Mouse (Mus musculus) embryonic stem cell, embryonic (primary cell): ENCODE data around the gene Rhag.

Source experiments
- CTCF ChIA-PET, 4 experiments: fragments of 300-600 bp in 2 of 4; fragments of 350-600 bp in 2 of 4; sonication (Branson Sonifier 250); formaldehyde crosslinking; loops; one replicate each; lab custom pipeline; 2022; ENCODE audit warnings: inconsistent platforms in 2 of 4; lab: Charles Lee
- POLR2A ChIA-PET, 4 experiments: fragments of 300-600 bp in 2 of 4; fragments of 350-600 bp in 2 of 4; sonication (Branson Sonifier 250); formaldehyde crosslinking; loops; one replicate each; lab custom pipeline; 2022; ENCODE audit warnings: antibody characterized with exemption in 4 of 4, inconsistent platforms in 1 of 4; lab: Charles Lee

Gene Rhag

DNA sequence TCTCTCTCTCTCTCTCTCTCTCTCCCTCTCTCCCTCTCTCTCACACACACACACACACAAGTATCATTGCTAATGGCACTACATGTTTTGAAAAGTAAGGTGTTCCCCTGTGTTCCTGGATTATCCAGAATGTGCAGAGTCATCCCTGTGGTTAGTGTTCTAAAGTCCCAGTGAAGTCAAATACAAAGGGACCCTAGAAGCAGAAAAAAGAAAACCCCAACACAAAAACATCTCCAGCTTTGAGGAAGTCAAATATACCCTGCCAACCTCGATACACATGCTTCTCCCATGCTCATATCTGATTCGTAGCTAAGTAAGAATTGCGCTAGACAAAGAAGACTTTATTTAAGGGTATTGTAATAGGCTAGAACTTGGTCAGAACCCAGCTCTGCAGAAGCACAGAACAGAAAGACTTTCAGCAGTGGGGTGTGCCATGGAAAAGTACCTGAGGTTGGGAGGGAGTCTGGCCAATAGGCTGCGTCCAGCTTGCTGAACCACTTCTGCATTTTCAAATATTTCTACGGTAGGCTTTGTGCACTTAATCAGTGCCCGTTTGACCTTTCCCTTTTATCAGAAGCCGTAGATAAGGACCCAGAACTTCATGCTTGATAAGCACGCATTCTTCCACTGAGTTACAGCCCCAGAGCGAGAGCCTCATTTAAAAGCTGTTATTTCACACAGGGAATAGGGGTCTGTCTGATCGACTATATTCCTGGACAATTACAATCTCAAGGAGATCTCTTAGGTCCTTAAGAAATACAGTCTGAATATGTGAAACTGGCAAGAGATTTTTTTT is 58.2 kb downstream of the Rhag start:
- CTCF ChIA-PET: no interaction called here
- POLR2A ChIA-PET: interaction anchor here in 1 of 4 experiments (0.7 kb wide), 1 partner anchor 38 kb away, joined by 4 read pairs; no protein-coding TSS in a partner anchor

- POLR2A ChIA-PET: no interaction called here
- CTCF ChIA-PET: interaction anchor here in 1 of 4 experiments (0.5 to 1.2 kb wide), 2 partner anchors 24 to 34 kb away, joined by 3 to 7 read pairs; no protein-coding TSS in a partner anchor
These were observed 61.7 kb downstream of the Rhag start for GRCm38 (mm10) chr17:40872626-40873025.

- ChIA-PET POLR2A (no interaction called here), CTCF (no interaction called here)
These were observed 62.7 kb downstream of the Rhag start for GRCm38 (mm10) chr17:40873582-40874011.

DNA sequence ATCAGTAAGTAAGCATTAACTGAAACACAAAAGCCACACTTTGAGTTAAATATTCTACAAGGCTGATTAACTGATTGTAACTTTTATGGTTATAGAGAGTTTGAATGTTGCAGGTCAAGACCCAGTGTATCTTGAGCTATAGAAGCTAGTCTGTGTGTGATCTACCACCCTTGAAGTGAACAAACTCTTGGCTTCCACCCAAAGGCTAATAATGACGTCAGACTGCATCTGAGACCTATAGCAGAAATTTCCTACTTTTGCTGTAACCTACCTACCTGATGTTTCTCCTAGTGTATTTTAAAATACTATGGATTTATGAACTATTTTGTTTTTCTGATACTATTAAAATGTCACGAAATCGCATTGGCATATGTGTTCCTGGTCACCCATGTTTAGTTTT is 63.8 kb downstream of the Rhag start:
- CTCF ChIA-PET: no interaction called here
- POLR2A ChIA-PET: no interaction called here

GRCm38 (mm10) chr17:40875568-40875967 is 64.6 kb downstream of the Rhag start:
- CTCF ChIA-PET: no interaction called here
- POLR2A ChIA-PET: no interaction called here

DNA sequence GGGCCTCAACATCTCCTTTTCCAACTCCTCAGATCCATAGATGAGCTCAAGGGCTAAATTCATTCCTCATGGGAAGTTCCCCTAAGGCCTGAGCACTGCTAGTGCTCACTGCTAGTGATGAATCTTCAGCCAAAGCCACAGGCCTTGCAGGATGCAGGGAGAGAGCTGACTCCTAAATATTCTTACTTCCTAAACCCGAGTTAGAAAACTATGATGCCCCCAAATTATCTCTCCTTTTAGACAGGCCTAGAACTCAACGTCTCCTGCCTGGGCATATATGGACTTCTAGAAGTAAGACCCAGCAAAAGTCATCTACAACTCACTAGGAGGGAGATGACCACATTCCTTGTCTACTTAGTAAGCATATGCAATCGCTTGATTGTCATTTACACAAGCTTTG is 66.8 kb downstream of the Rhag start:
- ChIA-PET CTCF (interaction anchor here in 1 of 4 experiments (0.6 kb wide), 1 partner anchor 44 kb away, joined by 3 read pairs; no protein-coding TSS in a partner anchor), POLR2A (interaction anchor here in 1 of 4 experiments (0.7 to 1.1 kb wide), 3 partner anchors 10 to 24 kb away, joined by 3 read pairs; no protein-coding TSS in a partner anchor)

DNA sequence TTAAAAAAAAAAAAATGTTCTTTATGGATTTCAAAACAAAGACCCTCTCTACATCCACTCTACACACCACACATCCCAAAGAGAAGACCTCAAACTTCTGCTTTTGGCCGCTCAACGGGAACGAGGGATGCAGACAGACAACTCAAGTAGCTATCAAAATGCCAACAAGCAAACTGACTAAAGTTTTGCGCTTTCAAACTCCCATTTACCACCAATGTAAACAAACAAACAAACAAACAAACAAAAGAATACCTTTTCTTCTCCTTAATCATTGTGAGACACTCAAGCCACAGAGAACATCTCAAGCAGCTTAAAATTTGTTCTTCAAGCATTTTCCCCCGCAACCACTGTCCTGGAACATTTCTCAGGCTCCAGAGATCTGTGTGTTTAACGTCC is 68.6 kb downstream of the Rhag start:
- CTCF ChIA-PET: no interaction called here
- POLR2A ChIA-PET: interaction anchor here in 2 of 4 experiments (0.6 to 1.2 kb wide), 3 partner anchors 22 to 42 kb away, joined by 3 to 5 read pairs (median 3); no protein-coding TSS in a partner anchor

GRCm38 (mm10) chr17:40879924-40880691 is 69.2 kb downstream of the Rhag start, which contains the start of gene 9130008F23Rik:
TSS of gene 9130008F23Rik (minus strand) at chr17:40880559.
- CTCF ChIA-PET: no interaction called here

GRCm38 (mm10) chr17:40882172-40882571 is 71.2 kb downstream of the Rhag start:
- ChIA-PET POLR2A (interaction anchor here in 1 of 4 experiments (1.5 kb wide), 1 partner anchor 18 kb away, joined by 6 read pairs; no protein-coding TSS in a partner anchor), CTCF (no interaction called here)

More at GRCm38 (mm10) chr17:40879924-40880691, 69.2 kb downstream of the Rhag start, which contains the start of gene 9130008F23Rik:
- POLR2A ChIA-PET: interaction anchor here in 1 of 4 experiments (0.6 to 1.0 kb wide), 3 partner anchors 22 to 42 kb away, joined by 3 read pairs; no protein-coding TSS in a partner anchor

GRCm38 (mm10) chr17:40885155-40885554 is 74.2 kb downstream of the Rhag start:
- ChIA-PET POLR2A (no interaction called here), CTCF (no interaction called here)

- ChIA-PET POLR2A (interaction anchor here in 1 of 4 experiments (0.9 kb wide), 1 partner anchor 11 kb away, joined by 3 read pairs; no protein-coding TSS in a partner anchor), CTCF (no interaction called here)
These were observed 77.1 kb downstream of the Rhag start for GRCm38 (mm10) chr17:40887849-40888536.
